Mouse (Mus musculus): ENCODE measurements around the gene Slc35b4. TPM values are rescaled to one million over a fixed set of nuclear protein-coding genes. Genes with fewer than 3 reads are reported as not detected.
A peak's percentile ranks its signal among the peaks of the same experiment; 100 is the strongest.

Slc35b4 gene
- polyA plus RNA-seq, 3 experiments from 2014 or later: 28.3 to 31.6 (median 31.2) TPM

- no peak for ATAC-seq
Measured at GRCm38 (mm10) chr6:34170844-34171494, 5.9 kb downstream of the Slc35b4 start.

DNA sequence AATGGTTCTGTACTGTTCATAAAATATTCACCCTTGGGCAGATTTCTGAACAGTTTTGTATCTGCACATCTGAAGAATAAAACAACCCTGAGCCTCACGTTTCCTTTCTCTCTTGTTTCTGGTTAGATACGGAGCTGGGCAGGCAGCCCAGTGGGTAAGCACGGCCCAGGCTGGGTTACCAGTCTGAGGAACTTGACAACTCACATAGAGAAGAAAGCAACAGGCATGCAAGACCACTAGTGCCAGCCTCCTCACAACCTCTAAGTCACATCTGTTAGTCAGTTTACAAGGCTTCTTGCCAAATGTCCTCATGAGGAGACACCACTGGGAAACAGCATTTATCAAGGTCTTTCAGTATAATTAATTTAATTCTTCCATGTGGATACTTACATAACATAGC is 8.1 kb downstream of the Slc35b4 start:
- no peak for ATAC-seq

DNA sequence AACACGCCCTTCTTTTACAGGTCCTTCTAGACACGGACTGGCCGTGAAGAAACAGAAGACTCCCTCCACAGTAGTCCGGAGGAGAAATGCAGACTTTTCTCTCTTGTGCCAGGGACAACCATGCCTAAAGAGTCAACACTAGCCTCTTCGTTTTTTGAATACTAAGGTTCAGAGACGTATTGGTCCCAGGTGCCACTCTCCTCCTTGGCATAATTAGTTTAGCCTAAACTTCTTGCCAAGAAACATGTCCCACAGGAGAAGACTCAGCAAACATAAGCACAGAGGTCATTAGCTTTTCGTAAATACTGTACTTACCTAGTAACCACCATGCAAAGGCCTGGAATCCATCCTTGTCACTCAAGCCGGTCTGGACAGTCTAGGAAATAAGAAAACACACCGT is 13.9 kb downstream of the Slc35b4 start:
- no peak for ATAC-seq

GRCm38 (mm10) chr6:34162607-34163006 is 14.3 kb downstream of the Slc35b4 start:
- no peak for ATAC-seq

GRCm38 (mm10) chr6:34161511-34161910 is 15.4 kb downstream of the Slc35b4 start:
- ATAC-seq: no peak

DNA sequence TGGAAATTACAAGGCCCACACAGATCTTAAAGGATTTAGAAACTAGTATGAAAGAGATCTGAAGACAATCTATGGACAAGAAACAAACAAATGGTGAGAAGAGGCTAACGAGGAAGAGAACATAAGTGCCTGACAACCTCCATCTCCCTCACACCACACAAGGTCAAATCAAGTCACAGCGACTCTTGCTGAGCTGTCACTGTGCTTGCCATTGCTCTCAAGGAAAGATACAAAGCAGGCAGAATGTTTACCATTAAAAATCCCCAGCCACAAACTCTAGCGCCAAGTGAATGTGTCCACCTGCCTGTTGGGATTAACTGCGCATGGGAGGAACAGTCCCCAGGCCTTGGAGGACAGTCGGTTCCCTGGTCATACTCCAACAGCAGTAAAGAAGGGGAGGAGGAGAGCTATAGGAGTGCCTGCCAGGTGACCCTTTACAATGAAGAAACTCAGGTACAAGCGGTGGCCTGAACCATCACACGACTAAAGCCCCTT is 16.0 kb downstream of the Slc35b4 start:
- no peak for ATAC-seq

- ATAC-seq: no peak
Measured at GRCm38 (mm10) chr6:34159998-34160815, 16.7 kb downstream of the Slc35b4 start.

DNA sequence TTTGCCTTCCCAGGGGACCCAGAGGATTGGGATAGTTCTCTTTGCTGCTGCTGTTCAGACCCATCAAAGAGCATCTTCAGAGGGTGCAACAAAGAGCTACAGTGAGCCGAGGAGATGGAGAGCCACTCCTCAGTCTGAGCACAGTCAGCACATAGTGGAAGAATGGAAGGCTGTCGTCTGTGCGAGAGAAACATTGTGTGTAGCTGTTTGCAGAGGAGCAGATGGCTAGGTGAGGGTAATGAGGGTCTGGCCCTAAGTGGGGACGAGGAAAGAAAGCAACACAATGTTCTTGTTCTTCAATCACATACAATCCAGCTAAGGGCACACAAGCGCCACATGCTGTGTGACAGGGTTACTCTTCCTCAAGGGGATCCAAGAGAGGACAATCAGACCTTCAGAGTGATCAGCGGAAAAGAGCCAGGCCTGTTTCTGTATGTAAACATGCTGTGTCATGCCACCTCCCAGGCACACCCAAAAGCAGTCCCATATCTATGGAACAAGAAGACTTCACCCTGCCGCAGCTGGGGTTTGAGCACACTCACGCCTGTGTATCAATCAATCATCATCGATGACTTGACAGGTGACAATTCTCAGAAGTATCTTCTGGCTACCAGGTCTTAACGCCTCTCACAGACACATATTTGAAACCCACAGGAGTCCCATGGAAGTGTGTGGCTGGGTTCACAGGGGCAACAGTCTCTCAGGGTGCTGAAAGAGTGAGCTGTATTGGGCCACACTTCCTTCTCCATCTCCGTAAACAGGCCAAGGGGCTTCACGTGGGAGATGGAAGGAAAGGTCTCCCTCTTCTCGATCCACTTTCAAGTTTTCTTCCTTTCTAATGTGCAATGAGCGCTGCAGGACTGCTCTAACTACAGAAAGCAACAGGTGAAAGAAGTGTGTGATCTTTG is 19.8 kb downstream of the Slc35b4 start:
- no peak for ATAC-seq

GRCm38 (mm10) chr6:34156057-34156456 is 20.9 kb downstream of the Slc35b4 start:
- peak; percentile 63 for ATAC-seq

- no peak for ATAC-seq
Measured at GRCm38 (mm10) chr6:34155137-34155804, 21.6 kb downstream of the Slc35b4 start.

GRCm38 (mm10) chr6:34154202-34154601 is 22.7 kb downstream of the Slc35b4 start:
- ATAC-seq: no peak

DNA sequence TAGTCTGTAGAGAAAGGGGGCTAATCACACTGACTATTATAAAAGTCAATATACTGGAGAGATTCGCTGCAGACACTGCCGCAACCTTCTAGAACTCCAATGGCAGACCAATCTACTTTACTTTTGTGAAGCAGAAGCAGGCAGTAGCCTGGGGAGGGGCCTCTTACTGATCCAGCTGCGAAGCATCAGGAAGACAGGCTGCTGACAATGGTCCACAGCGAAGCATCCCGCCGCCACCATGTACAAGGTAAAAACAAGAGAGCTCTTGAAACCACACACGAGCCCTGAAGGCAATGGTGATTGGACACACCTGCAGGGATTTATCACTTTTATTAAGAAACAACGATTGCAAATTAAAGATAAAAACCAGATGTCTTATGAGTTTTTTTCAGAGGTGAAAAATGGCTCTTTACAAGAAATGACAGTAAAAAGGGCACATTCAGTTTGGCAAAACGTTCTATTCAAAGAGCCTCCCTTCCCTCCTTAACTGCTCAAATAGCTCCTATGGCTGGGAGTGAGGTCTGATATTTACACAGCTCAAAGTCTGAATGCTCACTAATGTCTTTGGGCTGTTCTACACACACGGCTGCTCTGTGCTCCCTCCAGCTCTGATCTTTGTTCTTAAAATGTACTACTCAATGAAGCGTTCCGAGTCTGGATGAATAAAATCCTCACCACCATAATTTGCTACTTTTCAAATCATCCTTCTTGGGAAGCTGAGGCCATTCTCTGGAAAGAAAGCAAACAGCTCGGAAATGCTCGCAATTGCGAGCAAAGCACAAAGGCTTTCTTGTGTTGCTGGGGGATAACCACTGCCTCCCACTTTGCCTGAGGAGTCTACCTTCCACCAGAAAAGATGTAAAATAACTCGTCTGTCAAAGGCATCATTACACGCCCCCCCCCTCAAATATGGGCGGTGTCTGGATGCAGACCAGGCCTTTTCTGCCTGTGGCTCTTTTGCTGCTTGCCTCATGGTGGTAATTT is 23.6 kb downstream of the Slc35b4 start:
- ATAC-seq: no peak

DNA sequence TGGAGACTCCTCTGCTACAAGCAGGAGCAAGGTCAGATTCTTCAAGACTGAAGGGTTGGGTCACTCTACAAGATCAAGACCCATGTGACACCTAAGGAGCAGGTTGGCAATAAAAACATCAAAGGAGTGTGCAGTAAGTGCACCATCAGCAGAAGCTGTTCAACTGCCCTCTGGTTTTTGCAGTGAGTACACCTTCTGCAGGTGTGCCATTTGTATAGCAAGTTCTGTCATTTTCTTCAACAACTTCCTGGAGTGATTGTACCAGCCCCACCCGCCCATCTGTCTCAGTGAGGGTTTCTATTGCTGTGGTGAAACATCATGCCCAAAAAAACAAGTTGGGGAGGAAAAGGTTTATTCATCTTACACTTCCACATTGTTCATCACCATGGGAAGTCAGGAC is 27.1 kb downstream of the Slc35b4 start:
- ATAC-seq: no peak

DNA sequence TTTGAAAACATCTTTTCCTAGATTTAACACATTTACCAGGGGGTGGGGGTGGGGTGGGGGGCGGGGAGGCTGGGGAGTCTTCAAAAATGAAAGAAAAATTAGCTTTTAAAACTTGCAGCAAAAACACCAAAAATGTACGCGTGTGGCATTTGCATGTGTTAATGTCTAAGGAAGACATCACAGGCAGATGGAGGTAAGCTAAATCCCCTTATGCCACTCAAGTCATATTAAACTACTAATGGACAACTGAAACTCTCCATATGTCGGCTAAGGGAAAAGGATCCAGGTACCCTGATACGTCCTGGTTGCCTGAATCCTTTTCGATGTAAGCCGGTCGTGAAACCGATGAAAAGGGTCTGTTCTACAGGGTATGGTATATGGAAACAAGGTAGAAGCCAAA is 27.8 kb downstream of the Slc35b4 start:
- no peak for ATAC-seq

DNA sequence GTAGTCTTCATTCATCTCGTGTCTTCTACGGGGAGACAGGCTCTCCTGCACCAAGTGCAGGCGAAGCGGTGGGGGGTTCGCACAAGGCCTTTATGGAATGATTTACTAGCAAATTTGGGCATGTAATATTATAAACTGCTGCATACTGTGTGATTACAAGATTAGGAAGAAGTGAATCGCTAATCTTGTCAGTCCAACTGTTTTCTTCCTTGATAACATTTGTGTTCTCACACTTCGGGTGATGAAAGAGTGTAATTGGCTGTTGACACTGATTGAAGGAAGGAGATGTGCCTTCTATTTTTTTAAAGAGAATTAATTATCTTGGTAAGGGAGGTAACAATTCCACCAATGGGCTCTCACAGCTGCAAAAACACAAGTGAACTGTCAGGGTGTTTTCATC is 28.3 kb downstream of the Slc35b4 start:
- no peak for ATAC-seq

DNA sequence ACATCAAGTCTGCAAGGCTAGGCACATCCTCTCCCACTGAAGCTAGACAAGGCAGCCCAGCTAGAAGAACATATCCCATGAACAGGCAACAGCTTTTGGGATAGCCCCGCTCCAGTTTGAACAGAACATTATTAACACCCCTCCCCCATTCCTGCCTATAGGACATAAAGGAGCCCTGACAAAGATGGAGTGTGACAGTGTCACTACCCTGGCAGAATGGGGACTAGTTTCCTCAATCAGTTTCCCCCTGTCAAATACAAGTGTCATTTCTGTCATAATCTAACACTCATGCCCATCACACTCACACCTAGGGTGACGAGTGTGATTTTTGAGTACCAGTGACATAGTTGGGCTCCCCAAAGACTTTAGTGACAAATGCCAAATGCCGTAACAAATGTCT is 28.9 kb downstream of the Slc35b4 start:
- ATAC-seq: no peak

DNA sequence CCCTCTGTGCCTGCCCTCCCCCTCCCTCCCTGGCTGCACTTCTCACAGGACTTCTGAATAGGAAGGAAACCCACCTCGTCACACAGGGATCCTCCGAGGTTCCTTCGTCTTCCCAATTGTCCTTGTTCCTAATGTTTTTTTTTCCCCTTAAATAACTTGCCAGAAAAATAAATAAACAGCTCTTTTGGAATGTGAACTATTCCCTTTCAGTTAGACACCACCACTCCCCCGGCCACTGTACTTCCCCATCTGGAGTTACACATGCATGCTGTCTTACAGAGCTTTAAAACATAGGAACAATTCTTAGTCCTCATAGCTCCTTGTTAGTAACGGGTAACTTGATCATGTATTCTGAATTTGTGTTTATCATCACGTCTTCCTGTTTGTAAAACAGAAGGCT is 30.9 kb downstream of the Slc35b4 start:
- no peak for ATAC-seq

DNA sequence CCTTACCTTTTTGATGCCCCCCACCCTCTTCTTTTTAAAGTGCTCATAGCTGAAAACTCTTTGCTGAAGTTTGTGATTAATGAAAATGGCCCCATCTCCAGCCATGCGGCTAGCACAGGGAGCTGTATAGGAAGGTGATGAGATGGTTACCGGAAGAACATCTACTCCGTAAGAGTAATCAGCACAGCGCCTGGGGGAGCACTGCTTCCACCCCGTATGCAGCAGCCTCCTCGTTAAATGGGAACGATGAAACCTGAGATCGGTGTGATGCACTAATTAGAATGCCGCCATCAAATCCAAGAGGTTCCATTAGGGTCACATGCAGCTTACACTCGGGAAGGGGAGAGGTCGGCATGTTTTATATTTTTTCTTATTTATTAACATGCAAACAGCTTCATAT is 34.0 kb downstream of the Slc35b4 start:
- no peak for ATAC-seq

- ATAC-seq: no peak
Measured at GRCm38 (mm10) chr6:34138366-34138765, 38.5 kb downstream of the Slc35b4 start.

DNA sequence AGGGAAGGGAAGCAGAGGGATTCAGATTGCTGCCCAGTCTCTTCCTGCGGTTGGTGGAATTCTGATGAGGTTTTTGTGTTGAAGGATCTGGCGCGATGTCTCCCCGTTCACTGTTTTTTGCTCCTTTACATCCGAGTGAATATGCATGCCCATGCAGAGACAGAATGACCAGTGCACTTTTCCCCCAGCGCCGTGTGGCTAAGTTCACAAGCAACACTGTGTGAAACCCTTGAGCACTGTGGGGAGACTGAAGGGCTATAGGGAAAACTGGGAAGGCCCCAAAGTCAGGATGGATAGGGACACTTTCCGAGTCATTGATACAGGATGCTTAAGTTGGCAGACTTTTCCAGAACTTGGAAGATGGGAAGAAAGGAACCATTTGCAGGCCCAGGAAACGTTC is 44.5 kb downstream of the Slc35b4 start:
- no peak for ATAC-seq

DNA sequence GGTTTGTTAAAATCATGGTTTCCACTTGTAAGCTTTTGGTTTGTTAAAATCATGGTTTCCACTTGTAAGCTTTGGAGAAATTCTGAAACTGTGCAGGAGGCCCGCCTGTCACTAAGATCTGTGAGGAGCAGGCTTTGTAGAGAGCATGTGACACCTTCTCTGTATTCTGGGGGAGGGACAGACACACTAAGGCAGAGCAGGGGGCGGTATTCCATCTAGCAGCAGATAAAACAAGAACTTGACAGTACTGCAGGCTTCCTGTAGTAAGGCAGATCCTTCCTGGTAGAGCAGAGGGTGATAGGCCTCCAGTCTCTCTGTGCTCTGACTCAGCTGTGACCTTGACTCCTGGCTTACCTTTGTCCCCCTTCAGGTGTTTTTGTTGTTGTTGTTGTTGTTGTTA is 47.6 kb downstream of the Slc35b4 start:
- ATAC-seq: no peak

Data from inflammation-experienced regulatory T-cells, adult 6 months (primary cell).